Comparison of ENCODE assay signal across 28 mouse cellular contexts in the genomic region with DNA sequence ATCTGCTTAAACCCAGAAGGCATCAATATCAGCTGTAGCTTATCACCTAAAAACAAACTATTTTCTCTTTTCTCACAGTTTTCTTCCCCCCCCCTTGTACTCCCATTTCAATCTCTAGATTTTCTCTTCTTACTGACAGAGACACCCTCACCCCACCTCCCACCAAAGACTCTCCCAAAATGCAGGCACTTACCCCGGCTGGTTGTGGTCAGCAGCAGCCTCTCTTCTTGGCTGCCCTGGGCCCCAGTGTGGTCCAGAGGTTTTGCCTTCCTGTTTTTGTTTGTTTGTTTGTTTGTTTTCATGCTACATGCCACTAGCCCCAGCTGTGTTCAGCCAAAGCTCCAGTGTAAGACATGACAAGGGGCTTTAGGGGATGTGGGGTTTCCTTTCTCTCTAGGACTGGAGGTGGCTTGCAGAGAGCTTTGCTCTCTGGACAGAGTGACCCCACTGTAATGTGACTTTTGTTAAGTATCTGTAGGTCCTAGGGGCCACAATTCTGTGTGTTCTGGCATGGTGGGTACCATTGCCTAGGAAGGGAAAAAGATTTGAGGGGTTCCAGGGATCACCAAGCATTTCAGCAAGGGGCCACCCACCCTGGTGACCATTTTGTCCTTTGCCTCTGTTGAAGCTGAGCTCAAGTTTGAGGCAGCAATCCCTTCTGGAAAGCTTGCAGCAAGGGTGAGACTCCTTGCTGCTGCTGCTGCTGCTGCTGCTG. TPM values are rescaled to one million over a fixed set of nuclear protein-coding genes. Genes with fewer than 3 reads are reported as not detected.
A peak's percentile ranks its signal among the peaks of the same experiment; 100 is the strongest.
DNase-seq lines count a peak whose midpoint lies in the region; ATAC-seq and TF ChIP-seq lines count a peak whose summit lies in the region.
"Had no signal": no experiment of that assay in that cellular context is flagged by ENCODE, and none has a peak within 500 bp of the region (broad histone marks: within the 10 kb centered on the region; RNA-seq: fewer than 3 reads in every experiment).

No protein-coding gene starts in this region.

- ATAC-seq in midbrain, embryonic 11.5 days (ENCODE audit: low FRiP score), result no peak
- ATAC-seq in midbrain, embryonic 15.5 days (replicated peaks), result no peak
- no peak for ATAC-seq in neural tube, embryonic 15.5 days (ENCODE audit: low FRiP score)
- ATAC-seq: forebrain, embryonic 15.5 days had no signal

- WGBS in kidney, adult 2 months, result 88% methylated on average over 1 of the region's 1 CpGs
- 4% methylated on average over 1 of the region's 1 CpGs for WGBS in midbrain, embryonic 11.5 days
- WGBS in midbrain, embryonic 15.5 days, result 7% methylated on average over 1 of the region's 1 CpGs
- WGBS in neural tube, embryonic 15.5 days, result 42% methylated on average over 1 of the region's 1 CpGs

- no peak for TF ChIP-seq CTCF in kidney, adult 2 months (conservative IDR thresholded peaks at IDR 0.05; ENCODE audit: insufficient read depth, insufficient read length, low read depth, low read length)

- H3K4me2 ChIP-seq in midbrain, embryonic 11.5 days, result no peak overlapping the region
- no peak overlapping the region for H3K4me2 ChIP-seq in midbrain, embryonic 15.5 days
- peak overlapping the region; percentile 87; the same call in 1 of the 2 replicates for H3K4me2 ChIP-seq in neural tube, embryonic 15.5 days
- H3K4me2 ChIP-seq: embryonic facial prominence, embryonic 13.5 days; forebrain, embryonic 15.5 days; heart, embryonic 15.5 days; limb, embryonic 12.5 days; liver, embryonic 13.5 days; lung, embryonic 14.5 days had no signal

- peaks cover 25% of the 10 kb centered on the region; the same call in 1 of the 2 replicates for H3K4me1 ChIP-seq in kidney, adult 2 months (ENCODE audit: control insufficient read depth, insufficient read depth, low read length)
- H3K4me1 ChIP-seq in midbrain, embryonic 11.5 days (ENCODE audit: control insufficient read depth, insufficient read depth, low read length), result peaks cover 4% of the 10 kb centered on the region; the same call in 1 of the 2 replicates
- peaks cover 4% of the 10 kb centered on the region; the same call in 1 of the 2 replicates for H3K4me1 ChIP-seq in midbrain, embryonic 15.5 days
- peaks cover 76% of the 10 kb centered on the region for H3K4me1 ChIP-seq in neural tube, embryonic 15.5 days

- intact Hi-C loops in heart, postnatal 14 days (cut with DNase I), result no loop called here

- no peaks in the 10 kb centered on the region for H3K9me3 ChIP-seq in midbrain, embryonic 11.5 days (ENCODE audit: control insufficient read depth, low read length)
- H3K9me3 ChIP-seq in midbrain, embryonic 15.5 days, result no peaks in the 10 kb centered on the region
- no peaks in the 10 kb centered on the region for H3K9me3 ChIP-seq in neural tube, embryonic 15.5 days (replicated peaks)
- H3K9me3 ChIP-seq: embryonic facial prominence, embryonic 13.5 days; forebrain, embryonic 15.5 days; heart, embryonic 15.5 days; limb, embryonic 12.5 days; liver, embryonic 13.5 days had no signal

- no peaks in the 10 kb centered on the region for H3K27me3 ChIP-seq in kidney, adult 2 months (replicated peaks; ENCODE audit: control insufficient read depth, insufficient read depth, low read length)
- peaks cover 98% of the 10 kb centered on the region for H3K27me3 ChIP-seq in midbrain, embryonic 11.5 days (ENCODE audit: control insufficient read depth, insufficient read depth, low read length)
- peaks cover 97% of the 10 kb centered on the region for H3K27me3 ChIP-seq in midbrain, embryonic 15.5 days (replicated peaks)
- H3K27me3 ChIP-seq in neural tube, embryonic 15.5 days (replicated peaks), result 0 out of 2 replicates have a peak, but pooled peaks cover 2% of the 10 kb centered on the region

- no peak overlapping the region for H3K27ac ChIP-seq in kidney, adult 2 months (ENCODE audit: insufficient read depth, low read depth, low read length)
- H3K27ac ChIP-seq in midbrain, embryonic 11.5 days (ENCODE audit: low read depth, low read length), result no peak overlapping the region
- no peak overlapping the region for H3K27ac ChIP-seq in midbrain, embryonic 15.5 days
- 0 out of 2 replicates have a peak overlapping the region, but pooled peaks have one; percentile 99 for H3K27ac ChIP-seq in neural tube, embryonic 15.5 days (replicated peaks)
- H3K27ac ChIP-seq: embryonic facial prominence, embryonic 13.5 days; forebrain, embryonic 15.5 days; heart, embryonic 15.5 days; layer of hippocampus, adult 2 months; limb, embryonic 12.5 days; liver, embryonic 13.5 days had no signal

- H3K36me3 ChIP-seq in kidney, adult 2 months (ENCODE audit: control insufficient read depth, insufficient read depth, low read length), result no peaks in the 10 kb centered on the region; the same call in 1 of the 2 replicates
- H3K36me3 ChIP-seq in midbrain, embryonic 11.5 days (ENCODE audit: control insufficient read depth, insufficient read depth, low read length), result no peaks in the 10 kb centered on the region
- no peaks in the 10 kb centered on the region for H3K36me3 ChIP-seq in midbrain, embryonic 15.5 days (replicated peaks)
- H3K36me3 ChIP-seq in neural tube, embryonic 15.5 days, result no peaks in the 10 kb centered on the region
- H3K36me3 ChIP-seq: embryonic facial prominence, embryonic 13.5 days; forebrain, embryonic 15.5 days; heart, embryonic 15.5 days; limb, embryonic 12.5 days; liver, embryonic 13.5 days had no signal

- no peak for TF ChIP-seq POLR2A in kidney, adult 2 months (IDR thresholded peaks at IDR 0.05; ENCODE audit: low read depth, low read length)

- H3K4me3 ChIP-seq in kidney, adult 2 months (ENCODE audit: insufficient read depth, low read depth, low read length), result no peak overlapping the region
- H3K4me3 ChIP-seq in midbrain, embryonic 11.5 days (ENCODE audit: low read depth, low read length), result no peak overlapping the region
- no peak overlapping the region for H3K4me3 ChIP-seq in midbrain, embryonic 15.5 days
- H3K4me3 ChIP-seq in neural tube, embryonic 15.5 days (replicated peaks), result no peak overlapping the region
- H3K4me3 ChIP-seq: embryonic facial prominence, embryonic 13.5 days; erythroblast, embryonic 14.5 days; forebrain, embryonic 15.5 days; heart, embryonic 15.5 days; layer of hippocampus, adult 2 months; limb, embryonic 12.5 days; liver, embryonic 13.5 days; myocyte had no signal

- no peak overlapping the region for H3K9ac ChIP-seq in midbrain, embryonic 11.5 days (ENCODE audit: low read length)
- H3K9ac ChIP-seq in midbrain, embryonic 15.5 days, result no peak overlapping the region
- no peak overlapping the region; the same call in 1 of the 2 replicates for H3K9ac ChIP-seq in neural tube, embryonic 15.5 days (replicated peaks)
- H3K9ac ChIP-seq: embryonic facial prominence, embryonic 13.5 days; forebrain, embryonic 15.5 days; heart, embryonic 15.5 days; limb, embryonic 12.5 days; liver, embryonic 13.5 days; lung, embryonic 14.5 days had no signal

- DNase-seq in adrenal gland, postnatal 36 days, result peak; percentile 0 to 1
- DNase-seq in adrenal gland, adult 2 months, result no peak
- peak; percentile 3 for DNase-seq in kidney, adult 18-20 months
- no peak for DNase-seq in kidney, adult 2 months
- peak; percentile 94 for DNase-seq in midbrain, embryonic 11.5 days (ENCODE audit: low spot score, missing footprints)
- DNase-seq in heart, postnatal 14 days, result no peak
- DNase-seq: adrenal gland, postnatal 25 days; cerebellum, adult 11 months; cerebellum, adult 9-11 months; heart, postnatal 4 days; liver, embryonic 13.5 days; lung, embryonic 14.5 days; midbrain, embryonic 14.5 days; retina, postnatal 1 day; right cerebral cortex, postnatal 25 days; spleen, adult 18-20 months had no signal

RNA-seq across cellular contexts. Expression of a gene that starts 3.1 kb away (rescaled TPM):
- 100 to 1,000 TPM; 225 to 357 TPM for total RNA-seq in adrenal gland, postnatal 36 days (2021)
- total RNA-seq in adrenal gland, adult 2 months (2021), result 100 to 1,000 TPM; 183 to 377 TPM
- polyA plus RNA-seq in adrenal gland, adult 2 months (2012; rRNA removed), result 156 and 180 TPM in 2 replicates
- polyA plus RNA-seq in kidney, adult 2 months (2012; rRNA removed), result 27.8 and 29.6 TPM in 2 replicates
- polyA plus RNA-seq in midbrain, embryonic 11.5 days (2014; fragmentation: Nextera tagmentation; extraction: Ambion mirVana), result not detected in 2 replicates
- not detected in 2 replicates for polyA plus RNA-seq in midbrain, embryonic 15.5 days (2015; fragmentation: Nextera tagmentation; extraction: Ambion mirVana)
- polyA plus RNA-seq in neural tube, embryonic 15.5 days (2015; fragmentation: Nextera tagmentation; extraction: Ambion mirVana), result 55.7 and 57.5 TPM in 2 replicates
- total RNA-seq in heart, postnatal 14 days (2021), result not detected
- total RNA-seq: common myeloid progenitor, adult 5-6 weeks; heart, postnatal 4 days; layer of hippocampus, adult 2 months; layer of hippocampus, postnatal 25 days; megakaryocyte, adult 5-6 weeks had no signal
- polyA plus RNA-seq: erythroblast, embryonic 14.5 days; forebrain, embryonic 15.5 days; midbrain, embryonic 14.5 days had no signal

RNA-seq across cellular contexts. Expression of a gene that starts 13.5 kb away (rescaled TPM):
- total RNA-seq in adrenal gland, postnatal 36 days (2021), result 10 to 100 TPM; 59.4 to 80.5 TPM
- total RNA-seq in adrenal gland, adult 2 months (2021), result 10 to 100 TPM; 67.3 to 93.9 TPM
- polyA plus RNA-seq in adrenal gland, adult 2 months (2012; rRNA removed), result 357 and 428 TPM in 2 replicates
- 51.7 and 69.9 TPM in 2 replicates for polyA plus RNA-seq in kidney, adult 2 months (2012; rRNA removed)
- not detected in 2 replicates for polyA plus RNA-seq in midbrain, embryonic 11.5 days (2014; fragmentation: Nextera tagmentation; extraction: Ambion mirVana)
- polyA plus RNA-seq in midbrain, embryonic 15.5 days (2015; fragmentation: Nextera tagmentation; extraction: Ambion mirVana), result not detected in 2 replicates
- 63.1 and 71.8 TPM in 2 replicates for polyA plus RNA-seq in neural tube, embryonic 15.5 days (2015; fragmentation: Nextera tagmentation; extraction: Ambion mirVana)
- not detected for total RNA-seq in heart, postnatal 14 days (2021)
- total RNA-seq: common myeloid progenitor, adult 5-6 weeks; heart, postnatal 4 days; layer of hippocampus, adult 2 months; layer of hippocampus, postnatal 25 days; megakaryocyte, adult 5-6 weeks had no signal
- polyA plus RNA-seq: erythroblast, embryonic 14.5 days; forebrain, embryonic 15.5 days; heart, embryonic 15.5 days; liver, embryonic 13.5 days; midbrain, embryonic 14.5 days had no signal

RNA-seq across cellular contexts. Expression of a gene that starts 18.2 kb away (rescaled TPM):
- total RNA-seq in adrenal gland, postnatal 36 days (2021), result 10 to 100 TPM; 35.5 to 49.8 TPM
- 10 to 100 TPM; 46.4 to 46.7 TPM for total RNA-seq in adrenal gland, adult 2 months (2021)
- 48.8 and 55.9 TPM in 2 replicates for polyA plus RNA-seq in adrenal gland, adult 2 months (2012; rRNA removed)
- 15.5 and 16.5 TPM in 2 replicates for polyA plus RNA-seq in kidney, adult 2 months (2012; rRNA removed)
- not detected in 2 replicates for polyA plus RNA-seq in midbrain, embryonic 11.5 days (2014; fragmentation: Nextera tagmentation; extraction: Ambion mirVana)
- not detected in 2 replicates for polyA plus RNA-seq in midbrain, embryonic 15.5 days (2015; fragmentation: Nextera tagmentation; extraction: Ambion mirVana)
- polyA plus RNA-seq in neural tube, embryonic 15.5 days (2015; fragmentation: Nextera tagmentation; extraction: Ambion mirVana), result 101 and 115 TPM in 2 replicates
- total RNA-seq in heart, postnatal 14 days (2021), result not detected
- total RNA-seq: common myeloid progenitor, adult 5-6 weeks; layer of hippocampus, adult 2 months; layer of hippocampus, postnatal 25 days; megakaryocyte, adult 5-6 weeks had no signal
- polyA plus RNA-seq: erythroblast, embryonic 14.5 days; forebrain, embryonic 15.5 days; midbrain, embryonic 14.5 days had no signal

RNA-seq across cellular contexts. Expression of a gene that starts 24.1 kb away (rescaled TPM):
- total RNA-seq in adrenal gland, postnatal 36 days (2021), result 10 to 100 TPM; 43.9 to 62.2 TPM
- 10 to 100 TPM; 33.0 to 72.2 TPM for total RNA-seq in adrenal gland, adult 2 months (2021)
- polyA plus RNA-seq in adrenal gland, adult 2 months (2012; rRNA removed), result 201 and 210 TPM in 2 replicates
- polyA plus RNA-seq in kidney, adult 2 months (2012; rRNA removed), result 62.7 and 67.9 TPM in 2 replicates
- polyA plus RNA-seq in midbrain, embryonic 11.5 days (2014; fragmentation: Nextera tagmentation; extraction: Ambion mirVana), result not detected in 2 replicates
- 0.13 and 0.34 TPM in 2 replicates for polyA plus RNA-seq in midbrain, embryonic 15.5 days (2015; fragmentation: Nextera tagmentation; extraction: Ambion mirVana)
- polyA plus RNA-seq in neural tube, embryonic 15.5 days (2015; fragmentation: Nextera tagmentation; extraction: Ambion mirVana), result 109 and 135 TPM in 2 replicates
- total RNA-seq in heart, postnatal 14 days (2021), result not detected
- total RNA-seq: common myeloid progenitor, adult 5-6 weeks; heart, postnatal 4 days; layer of hippocampus, adult 2 months; layer of hippocampus, postnatal 25 days; megakaryocyte, adult 5-6 weeks had no signal
- polyA plus RNA-seq: erythroblast, embryonic 14.5 days; forebrain, embryonic 15.5 days; midbrain, embryonic 14.5 days; myocyte had no signal

RNA-seq across cellular contexts. Expression of a gene that starts 34.9 kb away (rescaled TPM):
- 10 to 100 TPM; 16.1 to 27.0 TPM for total RNA-seq in adrenal gland, postnatal 36 days (2021)
- 10 to 100 TPM; 15.2 to 31.6 TPM for total RNA-seq in adrenal gland, adult 2 months (2021)
- polyA plus RNA-seq in adrenal gland, adult 2 months (2012; rRNA removed), result 43.4 and 45.6 TPM in 2 replicates
- 7.7 and 8.4 TPM in 2 replicates for polyA plus RNA-seq in kidney, adult 2 months (2012; rRNA removed)
- not detected in 2 replicates for polyA plus RNA-seq in midbrain, embryonic 11.5 days (2014; fragmentation: Nextera tagmentation; extraction: Ambion mirVana)
- polyA plus RNA-seq in midbrain, embryonic 15.5 days (2015; fragmentation: Nextera tagmentation; extraction: Ambion mirVana), result 0.09 and 0.70 TPM in 2 replicates
- 39.5 and 106 TPM in 2 replicates for polyA plus RNA-seq in neural tube, embryonic 15.5 days (2015; fragmentation: Nextera tagmentation; extraction: Ambion mirVana)
- total RNA-seq in heart, postnatal 14 days (2021), result under 1 TPM; 0.19 to 0.22 TPM
- total RNA-seq: common myeloid progenitor, adult 5-6 weeks; layer of hippocampus, adult 2 months; layer of hippocampus, postnatal 25 days; megakaryocyte, adult 5-6 weeks had no signal
- polyA plus RNA-seq: erythroblast, embryonic 14.5 days; forebrain, embryonic 15.5 days; midbrain, embryonic 14.5 days; myocyte had no signal

Comparison
In these comparisons a context has a peak if more than half of its experiments do, and no peak if none do; other contexts are left out.
1. DNase-seq: peak in adrenal gland, postnatal 36 days (2 of 2), kidney, adult 18-20 months (single experiment) and midbrain, embryonic 11.5 days (single experiment); none in adrenal gland, adult 2 months (single experiment), kidney, adult 2 months (single experiment) and heart, postnatal 14 days (0 of 2).
2. RNA of a gene that starts 3.1 kb away (polyA plus RNA-seq): 156 to 180 TPM in adrenal gland, adult 2 months, 55.7 to 57.5 TPM in neural tube, embryonic 15.5 days and 27.8 to 29.6 TPM in kidney, adult 2 months; not detected in midbrain, embryonic 11.5 days and not detected in midbrain, embryonic 15.5 days; every median in the first group is over 10 times any median in the second.
3. RNA of a gene that starts 13.5 kb away (polyA plus RNA-seq): 357 to 428 TPM in adrenal gland, adult 2 months, 63.1 to 71.8 TPM in neural tube, embryonic 15.5 days and 51.7 to 69.9 TPM in kidney, adult 2 months; not detected in midbrain, embryonic 11.5 days and not detected in midbrain, embryonic 15.5 days; every median in the first group is over 10 times any median in the second.
4. RNA of a gene that starts 18.2 kb away (polyA plus RNA-seq): 101 to 115 TPM in neural tube, embryonic 15.5 days, 48.8 to 55.9 TPM in adrenal gland, adult 2 months and 15.5 to 16.5 TPM in kidney, adult 2 months; not detected in midbrain, embryonic 15.5 days and not detected in midbrain, embryonic 11.5 days; every median in the first group is over 10 times any median in the second.